Mouse (Mus musculus): Measurements from ENCODE around the gene Mgat4c.

GRCm38 (mm10) chr10:102238558-102239211 lies 557.4 kb downstream of the Mgat4c start:
- TF ChIP-seq POLR2A (IDR thresholded peaks at IDR 0.05; ENCODE audit: insufficient read depth, low read length) (no peak), CTCF (IDR thresholded peaks at IDR 0.05; ENCODE audit: low read depth, low read length) (no peak), EP300 (IDR thresholded peaks at IDR 0.05; ENCODE audit: insufficient read depth, low read depth, low read length) (no peak)
